Mouse (Mus musculus) cortical plate, adult 2 months (tissue): Measurements from ENCODE around the gene Clic3.

Experiments used
- CTCF ChIP-seq: fragments of 200-500 bp; IDR thresholded peaks from 2 replicates; pipeline ENCODE4 v1.5.1; 2011; ENCODE audit warnings: mild to moderate bottlenecking, control low read depth, low read length; ENCODE audit not compliant: insufficient read depth; ENCODE audit errors: extremely low read depth
- POLR2A ChIP-seq: fragments of 200-500 bp; IDR thresholded peaks from 2 replicates; pipeline ENCODE4 v1.6.1; 2011; ENCODE audit warnings: mild to moderate bottlenecking, low read length, control low read depth; ENCODE audit not compliant: insufficient read depth; ENCODE audit errors: extremely low read depth

DNA sequence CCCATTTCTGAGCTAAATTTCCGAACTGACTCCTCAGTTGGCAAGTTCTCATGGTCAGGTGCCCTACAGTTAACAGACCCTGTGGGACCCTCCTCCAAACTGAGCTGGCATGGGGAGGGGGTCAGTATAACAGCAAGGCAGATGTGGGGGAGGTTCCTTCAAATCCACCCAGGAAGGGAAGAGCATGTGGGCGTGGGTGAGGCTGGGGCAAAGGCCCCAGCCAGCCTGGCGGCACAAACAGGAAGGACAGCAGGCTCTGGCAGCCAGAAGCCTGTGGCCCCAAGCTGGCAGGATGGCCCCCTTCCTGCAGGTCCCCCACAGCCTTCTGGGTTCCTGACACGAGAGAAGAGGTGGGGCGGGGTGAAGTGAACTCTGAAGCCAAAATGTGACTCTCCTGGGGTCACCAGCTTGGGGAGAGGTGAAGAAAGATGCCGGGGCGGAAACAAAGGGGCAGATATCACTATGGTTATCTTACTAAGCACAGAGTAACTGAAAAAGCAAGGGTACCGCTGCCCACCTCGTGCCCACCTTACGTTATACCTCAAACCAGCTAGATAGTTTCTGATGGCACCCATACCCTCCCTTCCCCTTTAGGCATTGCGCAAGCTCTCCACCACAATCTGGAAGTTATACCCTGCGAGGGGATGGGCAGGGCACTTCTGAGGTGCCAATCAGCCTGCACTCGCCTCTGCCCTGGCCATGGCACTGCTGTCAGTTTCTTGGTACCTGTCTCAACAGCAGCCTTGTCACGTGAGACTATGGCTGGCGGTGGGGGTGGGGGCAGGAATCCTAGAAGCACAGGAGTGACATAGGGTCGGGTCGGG is 33.8 kb upstream of the Clic3 start, which contains the start of gene Fut7:
- TF ChIP-seq CTCF: no peak
- no peak for TF ChIP-seq POLR2A
